Mouse (Mus musculus): ENCODE data around the gene Tiprl. TPM values are rescaled to one million over a fixed set of nuclear protein-coding genes. Genes with fewer than 3 reads are reported as not detected.

Tiprl gene
- total RNA-seq, 4 experiments from 2014 or later = 60.6 to 65.5 (median 62.1) TPM

GRCm38 (mm10) chr1:165178075-165178474, 58.7 kb downstream of the Tiprl start:
- DNase-seq (ENCODE audit: low spot score in 2 of 2) = no peak

- no peak for DNase-seq (ENCODE audit: low spot score in 2 of 2)
These were observed 62.7 kb downstream of the Tiprl start for GRCm38 (mm10) chr1:165174059-165174616.

GRCm38 (mm10) chr1:165171277-165171676, 65.5 kb downstream of the Tiprl start:
- DNase-seq (ENCODE audit: low spot score in 2 of 2) = no peak

- no peak for DNase-seq (ENCODE audit: low spot score in 2 of 2)
These were observed 66.6 kb downstream of the Tiprl start for GRCm38 (mm10) chr1:165170157-165170556.

DNA sequence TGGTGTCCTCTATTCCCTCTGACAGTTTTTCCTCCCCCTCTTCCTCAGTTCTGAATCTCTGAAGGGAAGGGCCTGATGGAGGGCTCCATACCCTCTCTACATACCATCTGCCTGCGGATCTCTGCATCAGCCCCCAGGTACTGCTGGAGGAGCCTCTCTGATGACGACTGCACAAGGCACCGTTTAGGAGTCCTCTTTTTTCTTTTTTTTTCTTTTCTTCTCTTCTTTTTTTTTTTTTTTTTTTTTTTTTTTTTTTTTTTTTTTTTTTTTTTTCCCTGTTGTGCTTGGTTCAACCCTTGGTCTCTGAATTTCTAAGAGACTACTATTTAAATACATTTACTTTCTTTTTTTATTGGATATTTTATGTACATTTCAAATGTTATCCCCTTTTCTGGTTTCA, 67.3 kb downstream of the Tiprl start:
- DNase-seq (ENCODE audit: low spot score in 2 of 2) = no peak

DNA sequence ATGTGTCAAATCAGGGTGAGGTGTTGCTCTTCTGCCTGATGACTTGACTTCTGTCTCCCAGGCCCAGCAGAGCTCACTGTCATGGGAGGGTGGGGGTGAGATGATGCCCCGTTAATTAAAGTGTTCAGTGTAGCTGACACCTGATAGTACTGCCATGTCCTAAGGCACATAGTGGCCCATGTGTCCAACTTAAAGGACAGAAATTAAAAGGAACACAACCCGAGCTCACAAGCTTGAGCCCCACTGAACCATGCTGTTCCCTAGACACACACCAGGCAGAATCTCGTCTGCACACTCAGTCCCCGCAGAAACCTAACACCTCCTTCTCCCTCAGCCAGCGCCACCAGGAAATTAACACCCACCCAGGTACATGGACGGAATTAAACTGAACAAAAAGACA, 71.9 kb downstream of the Tiprl start:
- no peak for DNase-seq (ENCODE audit: low spot score in 2 of 2)

Other genes starting within 250 kb of the Tiprl start
- not detected for gene Tbx19, start 76.2 kb downstream of the Tiprl start, total RNA-seq (2022)
- 10 to 100 TPM; 16.4 to 20.4 (median 16.8) TPM for gene Sft2d2, start 42.6 kb downstream of the Tiprl start, total RNA-seq (2022)
- 10 to 100 TPM in 1 of 4 experiments, 1 to 10 TPM in 3; 7.7 to 10.1 (median 9.0) TPM for gene Gpr161, start 58.8 kb upstream of the Tiprl start, total RNA-seq (2022)
- 10 to 100 TPM; 74.9 to 96.5 (median 84.4) TPM for gene Dcaf6, start 223.5 kb upstream of the Tiprl start, total RNA-seq (2022)
- gene Mpc2, start 223.6 kb upstream of the Tiprl start, total RNA-seq (2022) = 100 to 1,000 TPM in 3 of 4 experiments, 10 to 100 TPM in 1; 99.1 to 113 (median 105) TPM
- gene Adcy10, start 248.2 kb upstream of the Tiprl start, total RNA-seq (2022) = under 1 TPM; 0.27 to 0.68 (median 0.41) TPM

Measured in left cerebral cortex, adult 8-10 months (tissue).